Mouse (Mus musculus): ENCODE data around the gene Dtnbp1.

- no peak for TF ChIP-seq POLR2A (IDR thresholded peaks at IDR 0.05; ENCODE audit: extremely low read depth, insufficient read depth, low read length)
- peak; percentile 63; the same call in 1 of the 2 replicates for TF ChIP-seq CTCF (IDR thresholded peaks at IDR 0.05; ENCODE audit: low read depth, low read length)
Observed at GRCm38 (mm10) chr13:45008150-45008549, 6.2 kb upstream of the Dtnbp1 start.

Data from liver, adult 2 months (tissue).